Mouse (Mus musculus) CH12.LX (cell line): Measurements from ENCODE around the gene Espn.

Experiments used
- BHLHE40 ChIP-seq: IDR thresholded peaks from 2 replicates; pipeline ENCODE4 v1.6.1; 2011; ENCODE audit warnings: mild to moderate bottlenecking, low read depth, low read length, improper control_type of control experiment
- CHD1 ChIP-seq: IDR thresholded peaks from 2 replicates; pipeline ENCODE4 v1.6.1; 2012; ENCODE audit warnings: low read depth, low read length, improper control_type of control experiment, inconsistent platforms
- CHD2 ChIP-seq: IDR thresholded peaks from 2 replicates; pipeline ENCODE4 v1.6.1; 2011; ENCODE audit warnings: low read length, improper control_type of control experiment
- CTCF ChIP-seq, 2 experiments: IDR thresholded peaks in 1 of 2; conservative IDR thresholded peaks in 1 of 2; 2 replicates each; pipeline ENCODE4 v1.5.1; 2011 to 2012; ENCODE audit warnings: low read depth in 2 of 2, low read length in 2 of 2, improper control_type of control experiment in 1 of 2, inconsistent platforms in 1 of 2, mild to moderate bottlenecking in 1 of 2, moderate library complexity in 1 of 2
- EP300 ChIP-seq: IDR thresholded peaks from 2 replicates; pipeline ENCODE4 v1.6.1; 2011; ENCODE audit warnings: low read length, improper control_type of control experiment
- ETS1 ChIP-seq: conservative IDR thresholded peaks from 2 replicates; pipeline ENCODE4 v1.6.1; 2012; ENCODE audit warnings: low read depth, mild to moderate bottlenecking, inconsistent platforms, low read length, improper control_type of control experiment, moderate library complexity
- IRF4 ChIP-seq: IDR thresholded peaks from 2 replicates; pipeline ENCODE4 v1.6.1; 2014; ENCODE audit warnings: low read depth, mild to moderate bottlenecking, inconsistent platforms, low read length, improper control_type of control experiment
- MAX ChIP-seq: IDR thresholded peaks from 2 replicates; pipeline ENCODE4 v1.6.1; 2011; ENCODE audit warnings: low read length, improper control_type of control experiment
- MEF2A ChIP-seq: IDR thresholded peaks from 2 replicates; pipeline ENCODE4 v1.6.1; 2014; ENCODE audit warnings: low read depth, mild to moderate bottlenecking, inconsistent platforms, low read length, improper control_type of control experiment, borderline replicate concordance
- USF1 ChIP-seq: IDR thresholded peaks from 2 replicates; pipeline ENCODE4 v1.6.1; 2014; ENCODE audit warnings: low read depth, mild to moderate bottlenecking, inconsistent platforms, low read length, improper control_type of control experiment
- USF2 ChIP-seq: conservative IDR thresholded peaks from 2 replicates; pipeline ENCODE4 v1.6.1; 2011; ENCODE audit warnings: low read depth, low read length, improper control_type of control experiment

DNA sequence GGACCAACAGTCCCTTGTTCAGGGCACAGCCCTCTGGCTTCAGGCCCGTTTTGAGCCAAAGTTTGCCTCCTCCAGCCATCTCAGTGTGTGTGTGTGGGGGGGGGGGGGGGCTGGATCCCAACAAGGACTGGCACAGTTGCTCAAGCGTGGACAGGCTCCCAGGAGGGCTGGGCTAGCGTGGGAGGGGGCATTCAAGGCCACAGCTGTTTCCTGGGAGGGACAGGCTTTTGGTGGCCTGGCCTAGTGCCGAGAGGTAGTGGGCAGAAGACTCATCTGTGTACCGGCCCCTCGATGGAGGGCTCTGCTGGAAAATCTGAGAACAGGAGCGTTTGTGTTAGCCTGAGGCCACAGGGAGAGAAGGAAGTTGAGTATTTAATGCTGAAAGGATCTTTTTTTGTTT, 72.2 kb downstream of the Espn start:
- TF ChIP-seq ETS1 (peak; percentile 24; the same call in 1 of the 2 replicates), BHLHE40 (no peak), USF1 (no peak), CTCF (conservative IDR thresholded peaks at IDR 0.05 in 1 of 2, IDR thresholded peaks at IDR 0.05 in 1 of 2; ENCODE audit: low read depth in 2 of 2, low read length in 2 of 2) (no peak), MEF2A (no peak), MAX (no peak), CHD2 (no peak), EP300 (peak; percentile 46), CHD1 (no peak), USF2 (no peak), IRF4 (peak; percentile 57)
